Mouse (Mus musculus): ENCODE measurements around the gene Eaf2. TPM values are rescaled to one million over a fixed set of nuclear protein-coding genes. Genes with fewer than 3 reads are reported as not detected.

Gene Eaf2
- total and polyA plus RNA-seq, 3 experiments, result 0.23 to 1.1 (median 1.1) TPM

GRCm38 (mm10) chr16:36747767-36748166 is 127.0 kb downstream of the Eaf2 start:
- H3K4me1 ChIP-seq (ENCODE audit: control insufficient read depth, insufficient read depth, low read length), result no peaks in the 10 kb centered on the region; the same call in 1 of the 2 replicates
- TF ChIP-seq CTCF (IDR thresholded peaks at IDR 0.05) (no peak), EP300 (IDR thresholded peaks at IDR 0.05; ENCODE audit: insufficient read depth, low read depth, low read length) (no peak), POLR2A (IDR thresholded peaks at IDR 0.05; ENCODE audit: insufficient read depth, low read depth, low read length) (no peak)
- no peak for DNase-seq
- intact Hi-C loops (cut with DNase I), result no loop called here
- WGBS, result 37% methylated on average over 2 of the region's 2 CpGs
- no peaks in the 10 kb centered on the region for H3K79me2 ChIP-seq (replicated peaks; ENCODE audit: control insufficient read depth, insufficient read depth, low read length)
- no peaks in the 10 kb centered on the region for H3K27me3 ChIP-seq (ENCODE audit: control insufficient read depth, insufficient read depth, low read length)
- H3K9ac ChIP-seq (ENCODE audit: low read depth, low read length), result no peak overlapping the region
- no peak overlapping the region for H3K27ac ChIP-seq
- no peak overlapping the region for H3K4me3 ChIP-seq
- H3K36me3 ChIP-seq (ENCODE audit: control insufficient read depth, insufficient read depth, low read length), result no peaks in the 10 kb centered on the region

DNA sequence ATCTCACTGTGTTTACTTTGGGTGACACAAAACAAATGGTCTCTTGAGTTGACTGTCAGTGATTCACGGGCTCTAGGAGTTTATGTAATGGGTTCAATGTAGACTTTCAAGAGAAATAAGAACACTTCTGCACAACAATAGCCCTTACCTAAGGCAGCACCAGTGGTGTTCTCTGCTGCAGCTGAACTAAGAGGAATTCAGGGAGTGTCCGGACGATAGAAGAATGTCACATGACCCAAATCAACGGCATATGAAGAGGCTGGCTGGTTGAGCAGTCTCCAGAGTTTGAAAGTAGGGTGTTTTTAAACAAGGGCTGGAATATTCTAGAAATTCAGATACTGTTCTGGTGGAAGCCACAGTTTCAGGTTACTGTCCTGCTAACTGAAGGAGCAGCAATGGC is 127.7 kb downstream of the Eaf2 start:
- no peak overlapping the region for H3K27ac ChIP-seq
- TF ChIP-seq EP300 (IDR thresholded peaks at IDR 0.05; ENCODE audit: insufficient read depth, low read depth, low read length), result no peak
- TF ChIP-seq POLR2A (IDR thresholded peaks at IDR 0.05; ENCODE audit: insufficient read depth, low read depth, low read length), result no peak
- no peak for TF ChIP-seq CTCF (IDR thresholded peaks at IDR 0.05)
- no peaks in the 10 kb centered on the region for H3K79me2 ChIP-seq (replicated peaks; ENCODE audit: control insufficient read depth, insufficient read depth, low read length)
- no peaks in the 10 kb centered on the region for H3K36me3 ChIP-seq (ENCODE audit: control insufficient read depth, insufficient read depth, low read length)
- intact Hi-C loops (cut with DNase I), result no loop called here
- H3K27me3 ChIP-seq (ENCODE audit: control insufficient read depth, insufficient read depth, low read length), result no peaks in the 10 kb centered on the region
- H3K4me1 ChIP-seq (ENCODE audit: control insufficient read depth, insufficient read depth, low read length), result no peaks in the 10 kb centered on the region; the same call in 1 of the 2 replicates
- H3K9ac ChIP-seq (ENCODE audit: low read depth, low read length), result no peak overlapping the region
- H3K4me3 ChIP-seq, result no peak overlapping the region
- WGBS, result 74% methylated on average over 4 of the region's 4 CpGs
- DNase-seq, result no peak

- H3K4me1 ChIP-seq (ENCODE audit: control insufficient read depth, insufficient read depth, low read length), result no peaks in the 10 kb centered on the region; the same call in 1 of the 2 replicates
- no peak overlapping the region for H3K27ac ChIP-seq
- 85% methylated on average over 8 of the region's 8 CpGs for WGBS
- no peaks in the 10 kb centered on the region for H3K36me3 ChIP-seq (ENCODE audit: control insufficient read depth, insufficient read depth, low read length)
- TF ChIP-seq POLR2A (IDR thresholded peaks at IDR 0.05; ENCODE audit: insufficient read depth, low read depth, low read length) (no peak), EP300 (IDR thresholded peaks at IDR 0.05; ENCODE audit: insufficient read depth, low read depth, low read length) (no peak), CTCF (IDR thresholded peaks at IDR 0.05) (no peak)
- no peak for DNase-seq
- intact Hi-C loops (cut with DNase I), result no loop called here
- H3K9ac ChIP-seq (ENCODE audit: low read depth, low read length), result no peak overlapping the region
- H3K4me3 ChIP-seq, result no peak overlapping the region
- H3K27me3 ChIP-seq (ENCODE audit: control insufficient read depth, insufficient read depth, low read length), result no peaks in the 10 kb centered on the region
- H3K79me2 ChIP-seq (replicated peaks; ENCODE audit: control insufficient read depth, insufficient read depth, low read length), result no peaks in the 10 kb centered on the region
These were observed 131.2 kb downstream of the Eaf2 start for GRCm38 (mm10) chr16:36743580-36743979.

Small RNA genes lying within 50 kb of the gene (microRNA-seq; reads per million reads assigned to microRNA genes)
- gene Gm22617, result 0 reads per million in 2 experiments

Other genes starting within 250 kb of the Eaf2 start
- gene Cd86, start 208.9 kb downstream of the Eaf2 start, total RNA-seq (2021), result 1 to 10 TPM; 1.1 to 1.4 TPM
- 1.00 and 1.9 TPM in 2 replicates for gene Cd86, start 208.9 kb downstream of the Eaf2 start, polyA plus RNA-seq (2012; rRNA removed)
- not detected for gene Ildr1, start 181.0 kb downstream of the Eaf2 start, total RNA-seq (2021)
- gene Ildr1, start 181.0 kb downstream of the Eaf2 start, polyA plus RNA-seq (2012; rRNA removed), result 0.06 and 0.86 TPM in 2 replicates
- 1 to 10 TPM; 1.6 to 2.2 TPM for gene Slc15a2, start 90.0 kb downstream of the Eaf2 start, total RNA-seq (2021)
- gene Slc15a2, start 90.0 kb downstream of the Eaf2 start, polyA plus RNA-seq (2012; rRNA removed), result 3.3 and 4.7 TPM in 2 replicates
- 10 to 100 TPM; 12.1 to 14.1 TPM for gene Iqcb1, start 46.6 kb downstream of the Eaf2 start, total RNA-seq (2021)
- 3.8 and 5.8 TPM in 2 replicates for gene Iqcb1, start 46.6 kb downstream of the Eaf2 start, polyA plus RNA-seq (2012; rRNA removed)
- 10 to 100 TPM; 41.6 to 52.1 TPM for gene Golgb1, start 137 bp upstream of the Eaf2 start, total RNA-seq (2021)
- gene Golgb1, start 137 bp upstream of the Eaf2 start, polyA plus RNA-seq (2012; rRNA removed), result 27.7 and 39.9 TPM in 2 replicates
- 1 to 10 TPM; 7.3 to 9.1 TPM for gene Hcls1, start 60.0 kb upstream of the Eaf2 start, total RNA-seq (2021)
- 7.2 and 9.3 TPM in 2 replicates for gene Hcls1, start 60.0 kb upstream of the Eaf2 start, polyA plus RNA-seq (2012; rRNA removed)
- gene Fbxo40, start 115.5 kb upstream of the Eaf2 start, total RNA-seq (2021), result 100 to 1,000 TPM; 191 to 211 TPM
- 66.5 and 115 TPM in 2 replicates for gene Fbxo40, start 115.5 kb upstream of the Eaf2 start, polyA plus RNA-seq (2012; rRNA removed)
- gene Polq, start 136.8 kb upstream of the Eaf2 start, total RNA-seq (2021), result 1 to 10 TPM; 4.7 to 4.9 TPM
- gene Polq, start 136.8 kb upstream of the Eaf2 start, polyA plus RNA-seq (2012; rRNA removed), result 1.2 and 1.5 TPM in 2 replicates

All from heart, adult 2 months (tissue).